Mouse (Mus musculus) cerebellum, adult (tissue): Measurements from ENCODE around the gene Grik5.
A peak's percentile ranks its signal among the peaks of the same experiment; 100 is the strongest.

ENCODE experiments used
- ATAC-seq: cut with Nextera tagmentation; 2 replicates; pipeline ENCODE4 v1.9.2; 2017; ENCODE audit warnings: mild to moderate bottlenecking, moderate library complexity, mixed read lengths; ENCODE audit not compliant: insufficient number of reproducible peaks, low FRiP score, low TSS enrichment

Gene Grik5

DNA sequence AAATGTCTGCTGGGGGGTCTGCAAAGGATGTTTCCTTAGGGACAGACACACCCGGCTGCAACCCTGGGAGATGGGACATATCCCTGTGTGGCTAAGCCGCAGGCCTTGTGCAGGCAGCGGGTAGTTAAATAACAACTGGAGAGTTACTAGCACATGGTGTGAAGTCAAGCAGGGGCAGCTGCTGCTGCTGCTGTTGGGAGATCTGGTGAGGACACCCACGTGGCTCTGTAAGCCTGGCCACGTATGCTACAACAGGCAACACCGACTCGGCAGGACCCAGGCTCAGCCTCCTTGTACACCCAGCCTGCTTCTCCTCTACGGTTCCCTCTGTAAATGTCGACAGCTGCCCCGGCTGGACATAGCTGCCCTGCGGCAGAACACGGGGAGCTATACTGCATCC is 30.2 kb downstream of the Grik5 start:
- no peak for ATAC-seq

DNA sequence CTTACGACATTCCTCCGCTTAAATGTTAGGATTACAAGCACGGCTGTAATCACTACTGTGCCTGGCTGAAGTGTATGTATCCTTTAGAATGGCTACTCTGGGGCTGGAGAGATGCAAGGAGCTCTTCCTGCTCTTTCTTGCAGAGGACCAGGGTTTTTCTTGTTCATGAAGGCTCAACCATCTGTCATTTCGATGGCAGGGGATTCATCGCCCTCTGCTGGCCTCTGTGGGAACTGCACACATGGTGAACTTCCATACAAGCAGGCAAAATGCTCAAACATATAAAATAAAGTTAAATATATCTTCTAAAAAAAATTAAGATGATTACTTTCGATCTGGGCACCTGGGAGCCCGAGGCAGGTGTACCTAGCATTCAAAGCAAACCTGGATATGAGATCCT is 36.2 kb downstream of the Grik5 start:
- ATAC-seq, result no peak

DNA sequence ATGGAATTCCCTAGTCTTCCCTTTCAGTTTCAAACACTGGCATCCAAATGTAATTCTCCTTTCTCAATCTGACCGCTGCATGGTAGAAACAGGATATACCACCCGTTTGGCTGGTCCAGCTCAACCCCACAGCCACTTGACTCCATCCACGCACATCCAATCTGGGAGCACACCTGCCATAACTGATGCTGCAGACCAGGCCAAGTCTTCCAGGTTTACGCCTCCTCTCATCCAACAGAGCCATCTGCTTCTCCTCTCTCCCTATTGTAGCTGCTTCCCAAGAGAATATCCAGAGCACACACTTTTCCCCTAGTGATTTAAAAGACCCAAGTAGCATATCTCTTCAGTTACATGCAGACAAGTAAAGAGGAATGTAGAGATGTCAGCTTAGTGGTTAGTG is 37.4 kb downstream of the Grik5 start:
- ATAC-seq, result no peak

DNA sequence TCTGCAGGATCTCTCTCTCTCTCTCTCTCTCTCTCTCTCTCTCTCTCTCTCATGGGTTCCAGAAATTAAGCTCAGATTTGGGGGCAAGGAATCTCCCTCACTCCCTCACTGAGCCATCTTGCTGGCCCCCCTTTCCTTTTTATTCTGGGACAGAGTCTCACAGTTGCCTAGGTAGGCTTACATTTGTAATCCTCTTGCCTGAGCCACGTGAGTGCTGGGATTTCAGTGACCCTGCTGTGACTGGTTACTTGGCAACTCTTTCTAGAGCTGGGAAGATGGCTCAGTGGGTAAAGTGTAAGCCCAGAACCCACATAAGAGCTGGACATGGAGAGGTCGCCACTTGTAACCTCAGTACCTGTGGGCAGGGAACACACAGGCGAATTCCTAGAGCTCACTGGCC is 40.6 kb downstream of the Grik5 start:
- ATAC-seq, result no peak

DNA sequence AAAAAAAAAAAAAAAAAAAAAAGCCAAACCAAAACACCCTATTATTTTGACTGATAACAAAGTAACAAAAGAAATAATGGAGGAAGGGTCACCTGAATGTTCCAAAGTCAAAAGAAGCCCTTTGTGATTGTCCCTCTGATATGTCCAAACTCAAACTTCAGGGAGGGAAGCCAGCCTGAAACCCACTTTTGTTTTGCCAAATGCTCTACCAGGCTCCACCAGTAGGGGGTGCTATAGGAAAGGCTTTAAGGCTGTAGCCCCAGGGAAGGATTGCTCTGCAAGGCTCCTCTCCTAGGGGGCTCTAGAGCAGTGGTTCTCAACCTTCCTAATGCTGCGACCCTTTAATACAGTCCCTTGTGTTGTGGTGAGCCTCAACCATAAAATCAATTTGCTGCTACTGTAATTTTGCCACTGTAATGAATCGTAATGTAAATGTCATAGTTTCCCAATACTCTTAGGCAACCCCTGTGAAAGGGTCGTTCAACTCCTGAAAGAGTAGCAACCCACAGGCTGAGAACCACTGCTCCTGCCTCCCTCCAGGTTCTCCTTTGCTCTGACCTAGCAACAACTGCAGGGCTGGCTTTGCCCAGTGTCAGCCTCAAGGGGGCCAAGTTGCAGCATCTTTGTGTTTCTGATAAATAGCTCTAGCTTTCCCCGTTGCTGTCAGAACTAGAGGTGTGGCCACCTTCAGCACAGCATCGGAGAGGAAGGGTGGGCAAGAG is 42.0 kb downstream of the Grik5 start:
- no peak for ATAC-seq

DNA sequence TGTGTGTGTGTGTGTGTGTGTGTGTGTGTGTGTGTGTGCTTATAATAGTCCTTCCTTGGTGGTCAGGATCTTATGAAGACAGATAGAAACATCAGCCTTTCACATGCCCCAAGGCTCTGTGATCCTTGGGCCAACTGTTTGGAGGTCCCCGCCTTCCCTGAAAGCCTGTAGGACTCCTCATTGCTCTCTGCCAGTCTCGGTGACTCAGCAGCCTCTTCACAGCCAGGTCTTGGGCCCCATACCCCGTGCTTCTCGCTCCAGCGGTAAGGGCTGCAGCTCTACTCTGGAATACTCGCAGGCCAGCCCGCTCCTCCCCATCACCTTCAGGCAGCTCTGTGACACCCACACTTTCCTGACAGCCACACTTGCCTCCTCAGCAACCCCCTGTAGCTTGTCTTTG is 45.7 kb downstream of the Grik5 start:
- ATAC-seq, result no peak

DNA sequence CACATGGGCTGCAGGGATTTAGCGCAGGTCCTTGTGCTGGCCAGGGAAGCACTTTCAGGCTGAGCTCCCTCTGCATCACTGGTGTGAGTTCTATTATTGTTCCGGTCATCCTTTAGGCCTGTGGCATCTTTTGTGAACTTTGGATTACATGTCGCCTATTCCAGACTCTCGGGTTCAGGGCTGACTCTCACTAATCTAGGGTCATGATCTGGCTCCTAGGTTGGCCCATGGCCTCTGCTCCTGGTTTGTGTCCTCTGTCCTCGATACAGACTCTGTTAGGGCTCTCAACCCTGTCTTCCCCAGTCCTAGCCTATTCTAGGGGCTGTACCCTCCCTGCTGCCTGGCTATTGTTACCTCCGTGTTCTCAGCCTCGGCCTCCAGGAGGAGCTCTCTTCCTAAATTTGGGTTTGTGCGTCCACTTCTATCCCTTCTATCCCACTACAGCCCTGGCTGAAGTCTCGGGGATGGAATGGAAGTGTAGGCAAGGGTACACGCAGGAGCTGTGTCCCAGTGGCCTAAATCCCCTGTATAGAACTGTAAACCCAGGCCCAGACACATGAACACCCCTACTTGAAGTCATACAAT is 46.2 kb downstream of the Grik5 start:
- no peak for ATAC-seq

DNA sequence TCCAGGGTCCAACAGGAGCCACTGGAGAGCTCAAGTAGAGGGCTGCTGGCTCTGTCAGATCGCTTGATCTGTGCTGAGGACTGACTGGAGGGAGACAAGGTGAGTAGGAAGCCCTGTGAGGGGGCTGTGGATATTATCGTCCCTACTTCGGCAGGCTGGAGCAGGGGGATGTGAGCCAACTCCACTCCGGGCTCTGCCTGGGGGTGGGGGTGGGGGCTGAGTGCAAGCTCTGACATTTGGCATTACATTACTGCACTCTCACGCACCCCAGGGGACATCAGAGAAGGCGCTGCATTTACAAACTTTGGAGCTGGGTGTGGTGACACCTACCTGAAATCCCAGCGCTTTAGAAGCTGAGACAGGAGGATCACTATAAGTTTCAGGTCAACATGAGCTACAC is 60.6 kb downstream of the Grik5 start:
- ATAC-seq, result no peak

DNA sequence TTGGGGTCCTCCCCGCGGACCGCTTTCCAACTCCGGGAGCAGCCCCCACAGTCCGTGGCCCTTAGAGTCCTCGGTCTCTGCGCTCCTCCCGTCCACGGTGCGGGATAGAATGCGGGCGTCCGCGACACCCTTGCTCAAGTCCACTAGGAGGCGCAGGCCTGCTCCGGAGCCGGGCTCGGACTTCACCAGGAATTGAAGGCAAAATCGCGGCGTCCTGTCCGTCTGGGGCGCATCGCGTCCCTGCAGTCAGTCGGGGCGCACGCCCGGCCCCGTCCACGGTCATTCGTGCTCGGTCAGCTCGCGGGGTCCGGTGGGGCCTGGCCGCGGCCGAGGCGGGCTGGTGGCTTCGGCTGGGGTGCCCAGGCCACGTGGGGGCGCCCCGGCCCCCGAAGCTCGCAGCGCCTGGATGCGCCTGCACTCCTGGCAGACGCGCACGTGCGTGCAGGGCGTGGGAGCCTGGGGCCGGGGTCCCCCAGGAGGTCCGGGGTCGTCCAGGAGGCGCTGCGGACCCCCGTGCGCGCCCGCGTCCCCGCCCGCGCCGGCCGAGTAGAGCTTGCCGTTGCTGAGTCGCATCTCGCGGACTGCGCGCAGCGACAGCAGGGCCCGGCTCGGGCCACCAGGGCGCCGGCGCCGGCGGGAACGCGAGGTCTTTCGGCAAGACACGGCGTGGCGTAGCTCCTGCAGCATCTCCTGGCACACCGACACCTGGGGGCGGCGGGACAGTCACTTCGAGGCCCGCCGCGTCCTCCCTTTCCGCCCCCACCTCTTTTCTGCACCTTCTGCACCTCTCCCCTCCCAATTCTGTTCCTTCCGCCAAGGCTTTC is 61.8 kb downstream of the Grik5 start:
- ATAC-seq, result peak; percentile 37; the same call in 1 of the 2 replicates

DNA sequence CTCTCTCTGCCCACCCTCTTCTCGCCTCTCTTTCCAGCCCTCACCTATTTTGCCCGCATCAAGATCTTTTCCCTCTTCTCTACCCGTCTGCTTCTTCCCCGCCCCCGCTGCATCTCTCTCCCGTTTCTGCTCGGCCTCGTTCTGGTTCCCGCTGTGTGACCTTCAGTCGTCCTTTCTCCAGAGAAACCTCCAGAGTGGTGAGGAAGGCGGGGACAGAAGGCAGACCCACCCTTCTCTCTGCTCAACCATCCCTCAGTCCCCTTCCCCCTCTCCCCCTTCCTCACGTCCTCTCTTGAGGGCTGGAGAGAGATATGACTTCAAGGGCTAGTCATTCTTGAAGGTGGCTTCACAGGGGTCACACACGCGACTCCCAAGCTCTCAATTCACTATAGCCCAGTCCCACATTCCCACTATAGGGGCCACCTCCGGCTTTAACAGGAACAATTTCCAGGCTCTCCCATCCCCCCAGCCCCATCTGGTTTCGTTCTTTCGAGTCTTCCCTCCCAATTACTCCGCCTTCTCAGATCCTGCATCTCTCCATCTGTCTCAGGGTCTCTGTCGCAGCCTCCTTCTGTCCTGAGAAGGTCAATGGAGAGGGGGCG is 62.9 kb downstream of the Grik5 start:
- ATAC-seq, result no peak

DNA sequence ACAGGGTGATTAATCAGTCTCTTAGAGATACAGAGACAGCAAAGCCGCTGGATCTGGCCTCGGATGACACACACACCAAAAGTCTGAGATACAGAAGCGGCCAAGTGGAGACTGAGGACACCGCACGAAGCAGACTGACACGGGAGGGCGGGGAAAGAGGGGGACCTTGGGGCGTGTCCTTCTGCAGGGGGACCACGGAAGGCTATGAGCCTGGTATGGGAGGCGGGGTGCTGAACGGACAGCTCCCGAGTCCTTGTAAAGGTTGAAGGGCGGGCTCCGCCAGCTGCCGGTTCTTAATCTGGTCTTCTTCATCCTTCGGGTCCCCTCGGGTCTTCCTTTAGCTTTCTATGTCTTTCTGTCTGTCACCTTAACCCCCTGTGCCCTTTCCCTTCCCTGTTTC is 63.5 kb downstream of the Grik5 start:
- no peak for ATAC-seq

DNA sequence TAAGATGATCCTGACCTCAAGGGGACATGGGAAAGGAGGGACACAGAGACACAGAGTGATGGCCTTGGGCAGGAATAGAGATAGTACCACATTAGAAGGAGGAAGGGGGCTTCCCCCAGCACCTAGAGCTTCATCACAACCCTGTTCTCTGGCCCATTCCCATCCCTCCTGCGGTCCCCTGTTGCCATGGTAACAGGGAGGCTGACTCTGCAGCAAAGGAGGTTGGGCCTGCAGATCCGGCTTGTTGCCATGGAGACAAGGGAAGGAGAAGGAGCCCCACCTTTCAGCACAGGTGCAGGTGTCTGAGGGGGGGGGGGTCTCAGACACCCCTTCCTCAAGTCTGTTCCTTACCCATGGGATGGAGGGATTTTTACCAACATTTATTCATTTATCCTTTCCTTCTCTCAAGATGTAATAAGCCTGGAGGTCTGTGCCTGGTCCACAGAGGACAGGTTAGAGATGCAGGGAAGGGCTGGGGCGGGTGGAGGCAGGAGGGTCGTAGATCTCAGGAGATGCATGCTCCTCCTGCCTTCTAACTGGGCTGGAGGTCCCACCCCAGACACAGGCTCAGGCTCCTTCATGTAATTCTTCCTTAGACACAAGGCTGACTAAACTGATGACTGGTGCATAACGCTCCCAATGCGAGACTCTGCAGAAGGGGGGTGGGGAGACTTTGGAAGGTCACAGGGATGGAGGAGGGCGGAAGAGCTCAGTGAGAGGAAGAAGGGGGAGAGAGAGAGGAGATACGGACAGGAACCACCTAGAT is 64.4 kb downstream of the Grik5 start:
- ATAC-seq, result no peak

DNA sequence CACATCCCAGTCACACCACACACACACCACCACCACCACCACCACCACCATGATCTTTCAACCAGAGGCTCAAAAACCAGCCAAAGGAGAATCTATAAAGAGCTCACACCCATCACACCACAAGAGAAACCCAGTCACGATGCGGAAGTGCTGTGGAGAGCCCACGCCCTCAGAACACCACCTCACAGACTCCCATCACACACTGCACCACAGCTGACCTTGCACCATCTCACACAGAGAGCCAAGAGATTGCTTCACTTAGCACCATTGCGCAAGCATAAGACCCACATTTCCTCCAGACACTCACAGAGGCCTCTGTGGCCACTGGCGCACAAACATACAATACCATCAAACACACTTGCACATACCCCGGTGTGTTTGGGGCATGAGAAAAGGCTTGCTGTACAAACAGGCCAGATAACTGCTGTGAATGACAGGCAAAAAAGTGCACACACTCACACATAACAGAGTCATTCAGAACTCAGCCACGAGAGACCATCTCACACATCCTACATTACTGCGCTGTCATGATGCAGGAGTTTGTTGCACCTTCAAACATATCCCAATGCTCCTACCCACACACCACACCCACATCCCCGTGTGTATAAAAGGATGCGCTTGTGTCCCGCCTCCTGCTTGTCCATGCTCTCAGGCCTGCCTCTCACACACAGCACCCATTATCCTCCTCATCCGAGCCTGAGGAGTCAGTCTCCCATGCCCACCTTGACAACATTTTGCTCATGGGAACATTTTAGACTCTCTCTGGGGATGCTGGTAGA is 65.4 kb downstream of the Grik5 start:
- no peak for ATAC-seq

DNA sequence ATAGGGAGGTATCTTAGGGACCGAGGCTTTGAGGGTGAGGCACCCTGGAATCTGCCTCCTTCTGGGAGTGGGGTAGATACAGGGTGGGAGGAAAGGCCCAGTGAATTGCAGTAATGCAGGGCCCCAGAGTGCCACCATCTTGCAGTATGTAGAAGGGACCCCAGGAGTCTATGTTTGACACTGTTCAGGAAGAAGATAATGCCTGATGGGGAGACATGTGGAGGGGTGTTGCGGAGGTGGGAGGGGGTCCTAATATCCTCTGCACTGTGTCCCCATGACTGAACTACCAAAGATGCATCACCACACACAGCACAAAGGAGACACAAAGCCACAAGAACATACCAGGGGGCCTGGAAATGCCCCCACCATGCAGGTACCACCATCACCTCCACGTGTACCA is 66.0 kb downstream of the Grik5 start:
- ATAC-seq, result no peak

DNA sequence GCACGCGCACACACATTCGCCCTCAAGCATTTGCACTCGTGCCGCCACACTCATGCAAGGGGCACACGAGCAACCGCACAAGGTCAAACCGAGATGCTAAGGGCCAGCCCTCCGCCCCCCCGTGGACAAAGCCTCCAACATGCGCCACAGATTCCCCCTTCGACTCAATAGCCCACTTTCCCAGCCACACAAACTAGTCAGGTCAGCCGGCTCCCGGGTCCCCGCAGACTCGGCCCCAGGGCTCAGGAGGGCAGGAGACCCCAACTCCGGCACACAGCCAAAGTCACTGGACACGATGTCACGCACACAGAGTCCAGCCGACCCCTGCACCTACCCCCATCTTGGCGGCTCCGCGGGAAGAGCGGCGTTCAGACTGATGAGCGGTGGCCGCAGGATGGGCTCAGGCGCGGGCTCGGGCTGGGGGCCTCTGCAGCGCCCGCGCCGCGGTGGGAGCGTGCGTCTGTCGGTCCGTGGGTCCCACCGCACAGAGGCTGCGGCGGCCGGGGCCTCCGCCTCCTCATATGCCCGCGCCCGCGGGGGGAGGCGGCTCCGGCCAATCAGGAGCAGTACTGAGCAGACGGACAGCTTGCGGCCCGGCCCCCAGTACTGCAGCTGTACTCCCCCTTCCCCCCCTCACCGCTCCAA is 66.6 kb downstream of the Grik5 start, which contains the start of gene Atp1a3:
Gene Atp1a3, minus strand, starts transcription at position 538 of the 645 bp plus-strand sequence.
- 0 out of 2 replicates have a peak, but pooled peaks have one; percentile 45 for ATAC-seq

DNA sequence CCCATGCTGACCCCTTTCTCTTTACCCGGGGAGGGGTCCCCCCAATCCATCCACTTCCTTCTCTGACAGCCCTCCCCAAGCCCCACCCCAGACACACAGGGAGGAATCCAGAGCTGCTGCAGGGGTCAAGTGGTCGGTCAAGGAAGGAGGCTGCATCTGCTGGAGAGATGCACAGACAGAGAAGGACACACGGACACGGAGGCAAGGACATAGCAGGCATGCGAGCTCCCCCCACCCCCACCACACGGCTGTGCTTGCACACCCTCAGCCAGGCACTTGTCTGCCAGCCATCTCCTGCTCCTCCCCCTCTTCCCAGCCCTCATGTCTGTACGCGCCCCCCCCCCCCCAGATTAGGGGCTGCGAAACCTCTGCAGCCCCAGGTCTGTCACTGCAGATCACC is 67.3 kb downstream of the Grik5 start:
- no peak for ATAC-seq

DNA sequence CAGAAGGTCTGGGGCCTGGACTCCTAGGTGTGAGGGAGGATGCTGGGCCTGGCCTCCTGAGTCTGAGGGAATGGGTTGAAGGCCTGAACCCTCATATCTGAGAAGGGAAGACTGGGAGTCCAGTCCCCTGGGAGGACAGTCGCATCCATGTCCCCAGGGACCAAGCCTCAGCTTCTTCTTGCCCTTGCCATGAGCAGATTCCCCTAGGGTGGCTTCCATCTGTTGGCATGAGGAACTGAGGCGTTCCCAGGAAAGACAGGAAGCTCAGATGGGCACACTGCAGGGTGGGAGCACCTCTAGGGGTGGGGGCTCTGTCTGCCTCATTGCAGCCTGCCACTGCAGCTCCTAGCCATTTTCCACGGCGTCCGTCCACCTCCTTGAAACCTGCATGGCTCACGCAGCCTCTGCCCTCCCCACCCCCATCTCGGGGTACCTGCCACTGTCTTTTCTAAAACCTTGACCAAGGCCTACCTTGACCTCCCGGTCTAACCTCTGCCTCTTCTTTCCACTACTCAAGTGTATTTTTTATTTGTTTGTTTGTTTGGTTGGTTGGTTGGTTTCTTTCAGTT is 68.2 kb downstream of the Grik5 start:
- no peak for ATAC-seq

DNA sequence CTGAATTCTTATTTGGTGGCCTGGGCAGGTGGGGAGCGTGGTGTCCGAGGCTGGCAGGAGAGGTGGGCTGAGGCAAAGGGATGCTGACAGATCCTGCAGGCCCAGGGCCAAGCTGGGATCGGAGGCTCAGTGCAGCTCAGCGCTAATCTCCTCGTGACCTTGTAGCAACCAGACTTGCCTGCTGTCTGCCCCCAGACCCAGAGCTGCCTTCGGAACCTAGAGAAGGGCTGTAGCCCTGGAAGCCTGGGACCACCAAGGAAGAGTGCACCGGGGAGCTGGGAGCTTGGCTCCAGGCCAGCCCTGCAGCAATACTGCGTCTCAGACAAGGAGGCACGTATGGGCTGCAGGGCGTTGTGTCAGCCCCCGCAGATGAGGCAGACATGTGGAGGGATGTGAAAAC is 68.9 kb downstream of the Grik5 start:
- ATAC-seq, result no peak

DNA sequence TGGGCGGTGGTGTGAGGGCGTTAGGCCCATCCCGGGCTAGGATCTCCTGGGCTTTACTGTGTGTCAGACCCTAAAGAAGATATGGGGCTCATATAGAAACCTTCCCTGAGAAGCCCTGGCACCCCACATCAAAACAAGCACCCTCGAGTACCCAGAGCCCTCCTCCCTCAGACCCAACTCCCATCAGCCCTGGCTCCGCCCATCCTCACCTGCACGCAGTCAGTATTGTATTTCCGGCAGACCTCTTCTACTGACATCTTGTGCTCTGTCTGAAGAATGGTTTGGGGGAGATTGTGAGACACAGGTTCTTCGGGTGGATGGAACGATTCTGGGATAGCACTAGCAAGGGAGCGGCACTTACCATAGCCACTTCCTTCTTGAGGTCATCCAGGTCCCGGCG is 71.4 kb downstream of the Grik5 start:
- no peak for ATAC-seq
